Mouse (Mus musculus): ENCODE measurements around the gene Adam15. TPM values are rescaled to one million over a fixed set of nuclear protein-coding genes. Genes with fewer than 3 reads are reported as not detected.

Gene Adam15
- total and polyA plus RNA-seq, 3 experiments = 15.3 to 43.2 TPM; not detected in 1

GRCm38 (mm10) chr3:89300514-89300913 is 49.3 kb downstream of the Adam15 start (continued):
- TF ChIP-seq KAT2A (conservative IDR thresholded peaks at IDR 0.05; ENCODE audit: low read depth, low read length) = no peak

DNA sequence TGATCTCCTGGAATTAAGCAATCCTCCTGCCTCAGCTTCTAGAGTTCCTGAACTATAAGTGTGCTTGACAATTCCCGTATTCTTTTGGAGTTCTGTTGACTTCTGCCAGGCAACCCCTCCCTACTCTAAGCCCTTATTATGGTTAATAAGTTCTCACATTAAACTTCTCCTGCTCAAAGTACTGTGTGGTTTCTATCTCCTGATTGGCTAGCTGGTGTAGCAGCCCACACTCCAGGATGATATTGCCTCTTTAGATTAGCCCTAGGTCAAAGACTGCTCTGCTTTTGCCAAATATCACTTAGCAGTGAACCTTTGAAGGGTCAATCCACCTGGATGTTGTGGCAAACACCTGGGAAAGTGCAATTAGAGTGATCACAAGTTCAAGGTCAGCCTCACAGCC is 49.7 kb downstream of the Adam15 start:
- peaks cover 0 to 3% of the 10 kb centered on the region in 2 experiments; a peak in 2 of 4 replicates for H3K27me3 ChIP-seq (ENCODE audit: control insufficient read depth in 1 of 2, insufficient read depth in 2 of 2, low read length in 2 of 2)
- no peak for DNase-seq (ENCODE audit: low read depth, low spot score)

DNA sequence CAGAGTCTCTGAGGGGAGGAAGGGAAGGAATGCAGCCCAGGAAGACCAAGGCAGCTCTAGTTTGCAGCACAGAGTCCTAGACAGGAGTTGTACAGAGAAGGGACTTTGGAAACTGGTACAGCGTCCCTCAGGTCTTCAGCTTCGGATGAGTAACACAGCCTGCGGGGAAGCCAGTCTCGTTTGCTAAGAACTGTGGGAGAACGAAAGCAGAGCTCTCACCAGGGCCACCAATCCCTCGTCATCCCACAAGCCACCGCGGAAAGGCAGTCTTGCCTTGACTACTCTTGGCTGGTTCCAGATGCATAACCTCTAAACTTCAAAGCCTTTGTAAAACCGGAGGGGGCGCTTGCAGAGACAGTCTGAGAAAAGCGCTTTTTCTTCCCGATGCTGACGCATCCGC is 50.3 kb downstream of the Adam15 start:
- Histone ChIP-seq H3K9ac (ENCODE audit: control insufficient read depth, low read depth, low read length, poor library complexity, severe bottlenecking) (peak overlapping the region; percentile 37), H3K27me3 (ENCODE audit: control insufficient read depth in 1 of 2, insufficient read depth in 2 of 2, low read length in 2 of 2) (no peaks in the 10 kb centered on the region; a peak in 2 of 4 replicates), H3K27ac (ENCODE audit: control insufficient read depth, low read depth, low read length) (no peak overlapping the region), H3K36me3 (ENCODE audit: control insufficient read depth in 1 of 2, insufficient read depth in 2 of 2, low read length in 2 of 2) (peaks cover 0 to 5% of the 10 kb centered on the region in 2 experiments; a peak in 2 of 4 replicates), H3K4me3 (ENCODE audit: control insufficient read depth in 1 of 2, insufficient read depth in 1 of 2, low read depth in 2 of 2, low read length in 2 of 2) (peak overlapping the region; percentile 33 to 41), H3K4me1 (ENCODE audit: control insufficient read depth in 1 of 2, insufficient read depth in 2 of 2, low read length in 2 of 2) (peaks cover 3 to 12% of the 10 kb centered on the region in 2 experiments; a peak in 3 of 4 replicates), H3K79me2 (ENCODE audit: control insufficient read depth, insufficient read depth, low read length, poor library complexity) (no peaks in the 10 kb centered on the region), H3K9me3 (replicated peaks; ENCODE audit: insufficient read depth, low read length) (no peaks in the 10 kb centered on the region)
- TF ChIP-seq NELFE (IDR thresholded peaks at IDR 0.05; ENCODE audit: low read depth, low read length) (no peak), USF1 (IDR thresholded peaks at IDR 0.05; ENCODE audit: low read depth, low read length) (no peak), TBP (IDR thresholded peaks at IDR 0.05; ENCODE audit: low read depth, low read length) (0 out of 2 replicates have a peak, but pooled peaks have one; percentile 29), RCOR1 (IDR thresholded peaks at IDR 0.05; ENCODE audit: low read depth, low read length) (no peak), EP300 (IDR thresholded peaks at IDR 0.05; ENCODE audit: low read depth in 1 of 2, low read length in 2 of 2) (no peak), BHLHE40 (IDR thresholded peaks at IDR 0.05; ENCODE audit: borderline replicate concordance, low read depth, low read length) (no peak), E2F4 (IDR thresholded peaks at IDR 0.05; ENCODE audit: borderline replicate concordance, low read depth, low read length) (no peak), SMC3 (IDR thresholded peaks at IDR 0.05; ENCODE audit: low read depth, low read length) (no peak), HCFC1 (IDR thresholded peaks at IDR 0.05; ENCODE audit: low read depth, low read length) (0 out of 2 replicates have a peak, but pooled peaks have one; percentile 23), JUND (IDR thresholded peaks at IDR 0.05; ENCODE audit: low read depth, low read length) (no peak), MXI1 (IDR thresholded peaks at IDR 0.05; ENCODE audit: low read depth, low read length) (no peak), SIN3A (IDR thresholded peaks at IDR 0.05; ENCODE audit: low read length) (no peak; the same call in 1 of the 2 replicates), MYB (IDR thresholded peaks at IDR 0.05; ENCODE audit: low read depth, low read length) (no peak), POLR2AphosphoS2 (IDR thresholded peaks at IDR 0.05; ENCODE audit: low read length) (no peak), POLR2AphosphoS5 (IDR thresholded peaks at IDR 0.05; ENCODE audit: borderline replicate concordance, low read depth, low read length) (no peak), ZC3H11A (IDR thresholded peaks at IDR 0.05; ENCODE audit: low read depth, low read length) (no peak), MEF2A (IDR thresholded peaks at IDR 0.05; ENCODE audit: extremely low read depth, insufficient replicate concordance, low read depth, low read length, poor library complexity, severe bottlenecking) (no peak), CTCF (IDR thresholded peaks at IDR 0.05 in 2 of 3, conservative IDR thresholded peaks at IDR 0.05 in 1 of 3; ENCODE audit: control insufficient read depth in 1 of 3, insufficient read depth in 1 of 3, low read depth in 2 of 3, low read length in 3 of 3, poor library complexity in 1 of 3, severe bottlenecking in 1 of 3) (peak in 2 of 3 experiments; percentile 8 to 16; a peak in 1 of 6 replicates), ZKSCAN1 (IDR thresholded peaks at IDR 0.05; ENCODE audit: low read depth, low read length) (no peak), UBTF (IDR thresholded peaks at IDR 0.05; ENCODE audit: borderline replicate concordance, insufficient read depth, low read depth, low read length) (0 out of 2 replicates have a peak, but pooled peaks have one; percentile 34)
- DNase-seq (ENCODE audit: low read depth, low spot score) = peak; percentile 71

More for the DNA sequence above, 49.7 kb downstream of the Adam15 start:
- Histone ChIP-seq H3K9me3 (replicated peaks; ENCODE audit: insufficient read depth, low read length) (no peaks in the 10 kb centered on the region), H3K9ac (ENCODE audit: control insufficient read depth, low read depth, low read length, poor library complexity, severe bottlenecking) (no peak overlapping the region; the same call in 1 of the 2 replicates), H3K79me2 (ENCODE audit: control insufficient read depth, insufficient read depth, low read length, poor library complexity) (no peaks in the 10 kb centered on the region), H3K4me1 (ENCODE audit: control insufficient read depth in 1 of 2, insufficient read depth in 2 of 2, low read length in 2 of 2) (peaks cover 3 to 12% of the 10 kb centered on the region in 2 experiments; a peak in 3 of 4 replicates), H3K27ac (ENCODE audit: control insufficient read depth, low read depth, low read length) (no peak overlapping the region), H3K36me3 (ENCODE audit: control insufficient read depth in 1 of 2, insufficient read depth in 2 of 2, low read length in 2 of 2) (peaks cover 0 to 5% of the 10 kb centered on the region in 2 experiments; a peak in 2 of 4 replicates), H3K4me3 (ENCODE audit: control insufficient read depth in 1 of 2, insufficient read depth in 1 of 2, low read depth in 2 of 2, low read length in 2 of 2) (peak overlapping the region; percentile 33 to 41; a peak in 3 of 4 replicates)
- TF ChIP-seq TAL1 (IDR thresholded peaks at IDR 0.05; ENCODE audit: low read length) = no peak
- no peak for TF ChIP-seq UBTF (IDR thresholded peaks at IDR 0.05; ENCODE audit: borderline replicate concordance, insufficient read depth, low read depth, low read length)
- TF ChIP-seq USF1 (IDR thresholded peaks at IDR 0.05; ENCODE audit: low read depth, low read length) = no peak
- no peak for TF ChIP-seq ETS1 (IDR thresholded peaks at IDR 0.05; ENCODE audit: low read depth, low read length)
- TF ChIP-seq POLR2AphosphoS5 (IDR thresholded peaks at IDR 0.05; ENCODE audit: borderline replicate concordance, low read depth, low read length) = no peak
- TF ChIP-seq GATA1 (IDR thresholded peaks at IDR 0.05; ENCODE audit: low read depth, low read length) = no peak
- TF ChIP-seq RAD21 (IDR thresholded peaks at IDR 0.05; ENCODE audit: low read depth, low read length) = no peak
- no peak for TF ChIP-seq USF2 (IDR thresholded peaks at IDR 0.05; ENCODE audit: borderline replicate concordance in 1 of 2, insufficient read depth in 1 of 2, low read depth in 1 of 2, low read length in 2 of 2)
- TF ChIP-seq NRF1 (IDR thresholded peaks at IDR 0.05; ENCODE audit: insufficient read depth, low read depth, low read length, poor library complexity, severe bottlenecking) = no peak
- TF ChIP-seq E2F4 (IDR thresholded peaks at IDR 0.05; ENCODE audit: borderline replicate concordance, low read depth, low read length) = no peak
- no peak for TF ChIP-seq EP300 (IDR thresholded peaks at IDR 0.05; ENCODE audit: low read depth in 1 of 2, low read length in 2 of 2)
- no peak for TF ChIP-seq MYC (IDR thresholded peaks at IDR 0.05; ENCODE audit: low read depth, low read length)
- no peak for TF ChIP-seq NELFE (IDR thresholded peaks at IDR 0.05; ENCODE audit: low read depth, low read length)
- no peak for TF ChIP-seq MYB (IDR thresholded peaks at IDR 0.05; ENCODE audit: low read depth, low read length)
- TF ChIP-seq CHD1 (IDR thresholded peaks at IDR 0.05; ENCODE audit: low read depth, low read length) = no peak
- TF ChIP-seq ZMIZ1 (IDR thresholded peaks at IDR 0.05; ENCODE audit: low read depth, low read length) = no peak
- TF ChIP-seq POLR2AphosphoS2 (IDR thresholded peaks at IDR 0.05; ENCODE audit: low read length) = no peak
- TF ChIP-seq ZKSCAN1 (IDR thresholded peaks at IDR 0.05; ENCODE audit: low read depth, low read length) = no peak

Measured in MEL (cell line).